Mouse (Mus musculus) layer of hippocampus, postnatal 14 days (tissue): ENCODE measurements around the gene Ncbp1. TPM values are rescaled to one million over a fixed set of nuclear protein-coding genes. Genes with fewer than 3 reads are reported as not detected.

ENCODE experiments used
- DNase-seq, 2 experiments: peaks; one replicate each; pipeline ENCODE4 v3.0.0; 2021 to 2022; ENCODE audit warnings: low spot score in 2 of 2, mixed read lengths in 1 of 2
- long read RNA-seq, 2 experiments: library from polyadenylated mRNA; stranded (forward); transcript quantifications; one replicate each; pipeline ENCODE4 v2.0.0; 2021
- total RNA-seq, 2 experiments: library from RNA; stranded (reverse); gene quantifications; 2 replicates each; pipeline ENCODE4 v1.2.3; 2021

The Ncbp1 gene
- total RNA-seq = 10 to 100 TPM; 55.0 to 56.1 TPM
- long read RNA-seq, experiment 1, transcript Ncbp1-201 (23 exons, 3,010 nt) = major isoform, 33 of 40 reads
- long read RNA-seq, experiment 1, partial matches to known transcripts = 4 of 40 reads
- long read RNA-seq, experiment 1, other reads (novel, unspliced or antisense) = 3 of 40 reads
- long read RNA-seq, experiment 2, transcript Ncbp1-201 (23 exons, 3,010 nt) = major isoform, 31 of 38 reads
- long read RNA-seq, experiment 2, partial matches to known transcripts = 4 of 38 reads
- long read RNA-seq, experiment 2, other reads (novel, unspliced or antisense) = 3 of 38 reads

DNA sequence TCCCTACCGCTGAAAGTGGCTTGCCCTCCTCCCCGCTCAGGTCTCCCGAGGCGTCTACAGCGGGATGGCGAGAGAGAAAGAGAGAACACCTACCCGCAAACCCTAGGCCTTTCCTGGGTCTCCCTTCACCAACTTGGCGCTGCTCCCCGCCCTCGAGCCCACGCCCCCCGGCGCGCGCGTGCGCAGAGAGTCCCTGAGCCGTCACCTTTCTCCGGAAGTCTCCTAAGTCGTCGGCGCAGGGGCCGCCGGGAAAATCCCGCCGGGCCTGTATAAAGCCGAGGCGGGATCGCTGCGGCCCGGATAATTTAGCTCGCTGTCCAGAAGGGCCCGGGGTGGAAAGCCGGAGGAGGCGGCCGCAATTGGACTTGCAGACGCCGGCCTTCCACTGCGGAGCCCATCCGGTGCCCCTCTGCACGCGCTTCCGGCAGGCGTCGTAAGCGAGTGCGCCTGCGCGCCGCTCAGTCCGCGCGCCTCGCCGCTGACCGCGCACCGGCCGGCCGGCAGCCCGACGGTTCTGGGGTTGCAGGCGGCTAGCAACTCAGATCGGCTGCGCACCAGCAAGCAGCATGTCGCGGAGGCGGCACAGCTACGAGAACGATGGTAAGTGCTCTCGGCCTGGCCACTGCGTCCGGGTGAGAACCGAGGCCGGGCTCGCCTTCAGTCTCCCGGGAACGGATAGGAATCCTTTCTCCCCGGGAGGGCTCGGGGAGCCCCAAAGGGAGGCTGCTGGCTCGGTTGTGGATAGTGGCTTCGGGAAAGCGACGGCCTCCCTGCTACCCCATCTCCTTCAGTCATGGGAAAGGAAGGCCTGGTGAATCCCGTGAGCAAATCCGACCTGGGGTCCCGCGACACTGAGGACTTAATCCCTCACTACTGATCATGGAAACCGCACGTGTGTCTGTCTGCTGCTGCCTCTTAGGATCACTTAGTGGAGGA, at the start of gene Ncbp1, which contains the start of gene Tstd2:
TSS of gene Ncbp1 (plus strand) at position 327 of the 936 bp plus-strand sequence.
TSS of gene Tstd2 (minus strand) at position 408 of the 936 bp plus-strand sequence.
- DNase-seq = peak; percentile 94 to 96

GRCm38 (mm10) chr4:46089524-46090125, 48.8 kb upstream of the Ncbp1 start:
- peak in 1 of 2 experiments; percentile 42 for DNase-seq

DNA sequence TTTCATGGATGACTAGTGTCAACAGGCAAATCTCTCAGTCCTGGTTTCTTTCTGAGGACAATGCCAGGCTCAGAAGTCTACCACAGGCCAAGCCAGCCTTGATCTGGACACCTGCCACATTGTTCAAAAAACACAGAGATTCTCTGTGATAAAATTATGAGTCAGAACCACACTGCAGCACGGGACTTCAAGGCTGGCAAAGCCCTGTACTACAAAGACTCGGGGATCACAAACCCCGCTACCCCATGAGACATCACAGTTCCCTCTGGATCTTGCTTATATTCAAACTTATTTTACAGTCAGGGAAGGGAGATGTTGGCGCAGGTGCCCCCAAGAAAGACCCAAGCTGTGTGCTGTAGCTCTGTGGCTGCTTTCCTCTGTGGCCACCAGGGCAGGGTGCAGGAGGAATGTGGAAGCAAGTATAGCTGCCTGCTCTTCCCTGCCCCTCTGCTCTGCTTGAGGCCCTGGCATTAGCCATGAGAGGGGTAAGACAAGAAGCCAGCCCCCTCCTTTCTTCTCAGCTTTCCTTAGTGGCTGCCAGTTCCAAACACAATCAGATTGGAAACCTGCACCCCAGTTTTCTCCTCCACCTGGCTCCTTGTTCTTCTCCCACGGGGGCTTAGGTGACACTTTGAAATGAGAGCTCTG, 45.9 kb upstream of the Ncbp1 start:
- no peak for DNase-seq

DNA sequence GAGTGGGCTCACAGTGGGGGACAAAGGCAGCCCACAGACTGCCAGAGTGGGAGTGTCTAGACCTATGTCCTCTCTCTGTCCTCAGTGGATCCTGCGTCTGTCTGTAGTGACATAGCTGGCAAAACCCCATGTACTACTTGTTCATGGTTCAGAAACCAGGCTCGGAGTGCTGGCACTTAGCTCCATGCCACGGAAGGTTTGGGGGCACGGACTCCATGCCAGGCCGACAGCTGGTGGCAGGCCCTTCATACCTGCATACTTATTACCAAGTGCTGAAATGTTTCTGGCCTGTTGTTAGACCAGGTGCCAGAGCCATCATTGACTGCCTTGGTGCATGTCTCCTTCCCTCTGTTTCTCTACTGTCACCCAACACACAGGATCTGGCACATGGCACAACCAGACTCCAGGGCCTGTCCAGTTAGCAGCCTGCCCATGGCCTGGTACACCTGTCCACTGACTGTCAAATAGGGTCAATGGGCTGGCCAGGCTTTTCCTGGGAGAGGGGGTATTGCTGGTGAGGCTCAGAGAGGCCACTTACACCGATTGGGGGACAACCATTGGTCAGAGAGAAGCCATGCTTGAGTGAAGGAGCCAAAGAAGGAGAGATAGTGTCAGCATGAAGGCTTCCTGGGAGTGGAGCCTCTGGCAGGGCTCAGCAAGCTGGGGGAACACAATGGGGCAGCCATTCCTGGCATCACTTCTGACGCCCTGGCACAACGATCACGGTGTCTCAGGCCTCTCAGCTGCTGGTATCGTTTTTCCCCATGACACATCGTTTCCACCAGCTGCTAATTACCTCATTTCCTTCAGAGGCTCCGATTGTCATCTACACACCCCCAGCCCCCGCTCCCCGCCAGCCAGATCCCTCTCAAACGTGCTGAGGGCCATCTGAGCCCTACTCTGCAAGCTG, 43.2 kb upstream of the Ncbp1 start:
- DNase-seq = no peak

GRCm38 (mm10) chr4:46095826-46096159, 42.6 kb upstream of the Ncbp1 start:
- DNase-seq = no peak

- no peak for DNase-seq
These were observed 41.9 kb upstream of the Ncbp1 start for GRCm38 (mm10) chr4:46096546-46096945.

GRCm38 (mm10) chr4:46097591-46097990, 40.8 kb upstream of the Ncbp1 start:
- DNase-seq = no peak

DNA sequence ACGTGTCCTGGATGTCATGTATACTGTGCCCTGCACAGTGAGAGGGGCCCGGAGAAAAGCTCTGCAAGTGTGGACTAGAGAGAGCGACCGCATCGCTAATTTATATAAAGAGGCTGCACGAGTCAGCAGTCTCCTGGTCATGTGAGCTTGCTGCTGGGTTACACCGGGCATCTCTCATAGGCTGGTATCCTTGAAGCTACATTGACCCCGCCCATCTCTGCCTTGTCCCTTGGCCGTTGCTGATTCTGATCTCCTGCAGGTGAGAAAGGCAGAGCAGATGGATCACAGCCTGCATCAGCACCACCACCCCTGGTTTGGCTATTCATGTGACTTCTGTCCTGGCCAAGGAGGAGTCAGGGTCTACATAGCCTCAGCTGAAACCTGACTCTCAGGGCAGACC, 39.3 kb upstream of the Ncbp1 start:
- DNase-seq = no peak

GRCm38 (mm10) chr4:46100539-46100938, 37.9 kb upstream of the Ncbp1 start:
- no peak for DNase-seq

DNA sequence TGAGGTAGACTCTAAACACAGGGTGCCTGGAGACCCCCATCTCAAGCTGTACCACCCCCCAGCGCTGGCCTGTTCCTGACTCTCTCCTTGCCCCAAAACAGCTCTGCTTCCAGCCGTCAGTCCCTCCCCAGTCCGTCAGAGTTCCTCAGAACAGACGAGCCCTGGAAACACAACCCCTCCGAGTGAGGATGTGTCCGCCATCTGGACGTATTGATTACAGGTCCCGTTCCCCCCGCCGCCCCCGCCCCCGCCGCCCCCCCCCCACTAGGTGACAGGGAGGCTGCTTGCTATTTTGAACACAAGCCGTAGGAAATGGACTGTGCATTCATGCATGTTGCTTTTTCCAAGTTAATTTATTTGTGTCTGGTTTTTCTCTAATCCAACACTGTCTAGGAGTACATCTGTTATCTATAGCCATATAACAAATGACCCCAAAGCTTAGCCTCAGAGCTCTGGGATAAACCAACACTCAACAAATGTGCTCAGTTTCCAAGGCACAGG, 37.2 kb upstream of the Ncbp1 start:
- no peak for DNase-seq

DNA sequence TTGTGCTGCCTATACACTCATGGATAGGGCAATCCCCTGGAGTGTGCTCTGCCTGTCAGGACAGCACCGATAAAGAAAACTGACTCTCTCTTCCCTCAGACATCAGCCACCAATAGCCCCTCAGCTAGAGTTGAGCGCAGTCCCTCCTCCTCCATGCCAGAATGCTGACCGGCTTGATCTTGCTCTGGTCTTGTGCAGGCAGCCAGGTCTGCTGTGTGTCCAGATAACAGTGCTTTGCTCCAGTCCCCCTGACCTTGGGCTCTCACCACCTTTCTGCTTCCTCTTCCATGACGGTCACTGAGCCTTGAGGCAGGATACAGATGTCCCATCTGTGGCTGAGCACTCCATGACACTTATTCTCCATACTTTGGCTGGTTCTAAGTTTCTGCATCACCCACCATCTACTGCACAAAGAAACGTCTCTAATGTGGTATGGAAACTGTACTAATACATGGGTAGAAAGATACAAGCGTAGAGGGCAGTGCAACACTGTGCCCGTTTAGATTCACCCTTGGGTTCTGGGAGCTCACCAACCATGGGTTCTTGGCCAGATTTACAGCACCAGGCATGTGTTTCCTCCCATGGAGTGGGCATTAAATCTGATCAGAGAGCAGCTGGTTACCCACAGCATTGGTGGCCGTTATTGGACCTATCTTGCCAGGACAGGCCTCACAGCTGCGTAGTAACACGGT, 36.2 kb upstream of the Ncbp1 start:
- DNase-seq = no peak

DNA sequence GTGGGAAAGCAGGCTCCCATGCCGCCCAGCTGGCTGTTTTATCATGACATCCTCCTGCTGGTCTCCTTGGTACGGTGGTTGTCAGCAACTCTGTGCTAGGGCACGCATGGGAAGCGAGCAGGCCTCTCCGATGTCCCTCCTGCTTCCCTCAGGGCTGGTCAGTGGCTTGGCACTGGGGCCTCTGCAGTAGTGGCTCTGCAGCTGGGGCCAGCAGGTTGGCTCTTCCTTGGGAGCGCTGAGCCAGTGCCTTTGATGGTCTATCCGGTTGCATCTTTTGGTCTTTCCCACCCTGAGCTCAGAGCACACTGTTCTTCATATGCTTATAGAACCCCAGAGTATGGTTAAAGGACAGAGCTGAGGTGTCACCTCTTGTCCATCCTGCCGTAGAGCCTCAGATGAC, 28.3 kb upstream of the Ncbp1 start:
- no peak for DNase-seq

DNA sequence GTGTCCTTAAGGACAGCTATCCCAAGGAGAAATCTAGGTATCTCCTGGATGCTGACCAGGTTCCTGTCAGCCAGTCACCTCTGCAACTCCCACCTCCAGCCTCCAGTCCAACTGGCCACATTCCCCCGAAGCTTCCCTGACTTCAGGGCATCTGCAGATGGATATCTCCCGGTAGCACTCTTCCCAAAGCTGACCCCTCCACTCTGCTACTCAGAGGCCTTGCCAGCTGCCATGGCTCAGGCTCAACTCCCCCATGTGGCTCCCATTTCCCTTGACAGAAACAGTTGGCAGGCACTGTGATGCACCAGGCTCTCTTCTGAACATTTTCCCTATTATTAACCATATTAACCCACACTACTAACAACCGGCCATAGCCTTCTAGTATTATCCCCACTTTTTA, 27.1 kb upstream of the Ncbp1 start:
- no peak for DNase-seq

GRCm38 (mm10) chr4:46115308-46115707, 23.1 kb upstream of the Ncbp1 start:
- no peak for DNase-seq

DNA sequence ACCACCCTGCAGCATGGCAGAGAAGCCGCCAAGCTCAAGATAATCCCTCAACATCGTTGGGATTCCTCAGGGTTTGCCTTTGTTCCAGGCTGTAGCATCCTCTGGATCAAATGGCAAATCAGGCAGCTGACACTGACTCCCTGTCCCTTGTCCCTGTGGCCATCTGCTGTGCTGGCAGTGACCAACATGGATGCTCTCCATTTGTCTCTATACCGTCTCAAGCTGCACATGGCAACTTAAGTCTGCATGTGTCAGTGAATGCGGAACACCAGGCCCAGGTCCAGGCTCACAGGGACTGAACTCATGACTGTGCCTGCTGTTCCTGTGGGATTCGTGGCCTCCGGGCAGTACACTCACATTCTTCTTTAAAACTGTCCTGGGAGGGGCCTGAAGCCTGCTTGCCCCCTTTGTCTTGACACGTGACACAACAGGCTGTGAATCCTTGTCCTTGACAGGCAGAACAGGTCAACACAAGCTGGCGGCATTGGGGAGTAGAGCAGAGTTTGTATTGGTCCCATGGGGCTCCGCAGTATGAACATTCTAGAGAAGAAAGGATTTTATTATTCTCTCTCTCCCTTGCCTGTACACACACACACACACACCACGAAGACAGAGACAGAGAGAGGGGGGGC, 21.8 kb upstream of the Ncbp1 start:
- DNase-seq = no peak

DNA sequence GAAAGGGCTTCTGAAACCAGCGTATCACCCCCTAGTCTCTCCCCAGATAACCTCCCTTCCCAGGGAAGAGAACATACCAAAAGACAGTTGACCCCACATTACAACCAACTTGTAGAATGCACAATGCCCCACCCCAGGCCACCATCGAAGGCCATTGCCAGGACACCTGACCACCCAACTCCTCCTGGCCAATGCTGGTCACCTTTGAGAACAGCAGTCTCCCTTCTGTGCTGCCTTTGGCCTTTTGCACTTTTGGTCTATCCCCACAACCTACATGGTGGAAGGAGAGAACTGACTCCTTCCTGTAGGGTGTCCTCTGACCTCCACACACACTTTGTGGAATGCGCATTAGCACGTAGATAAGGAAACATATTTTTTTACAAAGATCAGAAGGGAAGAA, 20.9 kb upstream of the Ncbp1 start:
- no peak for DNase-seq

GRCm38 (mm10) chr4:46119514-46120094, 18.8 kb upstream of the Ncbp1 start:
- DNase-seq = no peak

DNA sequence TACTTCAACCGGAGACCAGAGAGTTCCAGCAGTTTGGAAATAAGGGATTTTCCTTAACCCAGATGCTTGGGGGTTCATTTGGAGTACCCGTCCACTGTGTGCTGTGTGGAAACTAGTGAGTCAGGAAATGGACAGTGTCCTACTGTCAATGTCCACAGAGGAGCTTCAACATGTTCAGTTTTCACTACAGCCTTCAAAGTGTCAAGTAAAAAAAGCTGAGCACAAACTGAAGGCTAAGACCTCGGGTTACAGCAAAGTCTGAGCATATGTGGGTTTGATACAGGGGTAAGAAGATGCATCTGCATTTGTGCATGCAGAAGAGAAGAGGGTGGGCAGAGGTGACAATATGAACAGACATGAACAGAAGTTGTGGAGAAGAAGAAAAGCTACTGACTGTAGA, 17.6 kb upstream of the Ncbp1 start:
- no peak for DNase-seq

GRCm38 (mm10) chr4:46123358-46123757, 15.1 kb upstream of the Ncbp1 start:
- no peak for DNase-seq
